Mouse (Mus musculus) CD4-positive naive resting alpha-beta T cell, adult 57 days (primary cell): Measurements from ENCODE around the gene Jmjd4. TPM values are rescaled to one million over a fixed set of nuclear protein-coding genes. Genes with fewer than 3 reads are reported as not detected.

Experiments used
- total RNA-seq: library from RNA; stranded (reverse); gene quantifications from one replicate; pipeline ENCODE4 v1.2.4, GENCODE M21; 2023

Gene Jmjd4
- total RNA-seq, result 9.5 TPM

GRCm38 (mm10) chr11:59449741-59450229, at the start of gene Jmjd4:
Gene Jmjd4 (plus strand): TSS chr11:59450045.

GRCm38 (mm10) chr11:59451086-59451485, 1.2 kb downstream of the Jmjd4 start, which contains the start of gene Snap47:
Gene Snap47 (minus strand): TSS chr11:59451186.

GRCm38 (mm10) chr11:59472326-59472677, 22.5 kb downstream of the Jmjd4 start, which contains the start of gene Zfp867:
Gene Zfp867 (minus strand): TSS chr11:59472474.

Other genes starting within 250 kb of the Jmjd4 start
- gene Mrpl55, start 247.6 kb upstream of the Jmjd4 start, total RNA-seq, result 14.4 TPM
- gene 2310033P09Rik, start 241.7 kb upstream of the Jmjd4 start, total RNA-seq, result 35.3 TPM
- 232 TPM for gene Arf1, start 221.8 kb upstream of the Jmjd4 start, total RNA-seq
- gene Wnt3a, start 159.3 kb upstream of the Jmjd4 start, total RNA-seq, result not detected
- gene Wnt9a, start 143.1 kb upstream of the Jmjd4 start, total RNA-seq, result not detected
- gene Prss38, start 74.4 kb upstream of the Jmjd4 start, total RNA-seq, result not detected
- 24.4 TPM for gene Snap47, start 1.1 kb downstream of the Jmjd4 start, total RNA-seq
- 2.9 TPM for gene Zfp867, start 22.4 kb downstream of the Jmjd4 start, total RNA-seq
- gene Zkscan17, start 76.7 kb downstream of the Jmjd4 start, total RNA-seq, result 20.5 TPM
- gene Nlrp3, start 91.5 kb downstream of the Jmjd4 start, total RNA-seq, result 5.7 TPM
- gene Olfr222, start 126.2 kb downstream of the Jmjd4 start, total RNA-seq, result not detected
- not detected for gene Olfr223, start 143.2 kb downstream of the Jmjd4 start, total RNA-seq
- 77.4 TPM for gene Mprip, start 211.3 kb downstream of the Jmjd4 start, total RNA-seq